Mouse (Mus musculus): ENCODE measurements around the gene Zfp575. TPM values are rescaled to one million over a fixed set of nuclear protein-coding genes. Genes with fewer than 3 reads are reported as not detected.
A peak's percentile ranks its signal among the peaks of the same experiment; 100 is the strongest.
"Not testable (repeated sequence)": the region's sequence is repeated elsewhere in the genome, so short reads cannot be mapped to it uniquely, and the experiment has no call there.

Gene Zfp575
- 6.4 and 6.6 TPM in 2 replicates for polyA plus RNA-seq (2015; fragmentation: Nextera tagmentation; extraction: Ambion mirVana)

GRCm38 (mm10) chr7:24587330-24588105, at the start of gene Zfp575, which contains the start of gene Ethe1:
TSS of gene Zfp575 (minus strand) at chr7:24587641.
TSS of gene Ethe1 (plus strand) at chr7:24587543.
- H3K36me3 ChIP-seq, result no peaks in the 10 kb centered on the region
- H3K4me2 ChIP-seq (replicated peaks), result peak within 1 kb of the TSS; percentile 71
- H3K4me1 ChIP-seq (replicated peaks), result peaks cover 12% of the 10 kb centered on the region; the same call in 1 of the 2 replicates
- ATAC-seq, result peak; percentile 75
- no peaks in the 10 kb centered on the region for H3K9me3 ChIP-seq
- peak within 1 kb of the TSS; percentile 75 for H3K9ac ChIP-seq (replicated peaks)
- no peak within 1 kb of the TSS; the same call in 1 of the 2 replicates for H3K27ac ChIP-seq
- WGBS, result 6% methylated on average over 30 of the region's 30 CpGs
- H3K27me3 ChIP-seq, result peaks cover 29% of the 10 kb centered on the region
- peak within 1 kb of the TSS; percentile 53 for H3K4me3 ChIP-seq (replicated peaks)

GRCm38 (mm10) chr7:24637046-24637445, 49.6 kb upstream of the Zfp575 start:
- Histone ChIP-seq H3K27ac (no peak overlapping the region), H3K9ac (replicated peaks) (no peak overlapping the region), H3K36me3 (no peaks in the 10 kb centered on the region), H3K27me3 (peaks cover 61% of the 10 kb centered on the region), H3K4me3 (replicated peaks) (peak overlapping the region; percentile 18; the same call in 1 of the 2 replicates), H3K4me2 (replicated peaks) (peak overlapping the region; percentile 67), H3K9me3 (no peaks in the 10 kb centered on the region), H3K4me1 (replicated peaks) (peaks cover 26% of the 10 kb centered on the region)
- WGBS, result 1% methylated on average over 18 of the region's 18 CpGs
- ATAC-seq, result peak; percentile 44

GRCm38 (mm10) chr7:24636264-24636663, 48.8 kb upstream of the Zfp575 start, which contains the start of gene Lypd3:
TSS of gene Lypd3 (plus strand) at chr7:24636550.
- Histone ChIP-seq H3K4me2 (replicated peaks) (peak within 1 kb of the TSS; percentile 67), H3K9me3 (no peaks in the 10 kb centered on the region), H3K36me3 (no peaks in the 10 kb centered on the region), H3K4me3 (replicated peaks) (peak within 1 kb of the TSS; percentile 18; the same call in 1 of the 2 replicates), H3K27me3 (peaks cover 61% of the 10 kb centered on the region), H3K9ac (replicated peaks) (no peak within 1 kb of the TSS), H3K27ac (no peak within 1 kb of the TSS), H3K4me1 (replicated peaks) (peaks cover 26% of the 10 kb centered on the region)
- WGBS, result 18% methylated on average over 15 of the region's 15 CpGs
- no peak for ATAC-seq

- H3K36me3 ChIP-seq, result no peaks in the 10 kb centered on the region
- no peak overlapping the region for H3K4me2 ChIP-seq (replicated peaks)
- peaks cover 13% of the 10 kb centered on the region for H3K4me1 ChIP-seq (replicated peaks)
- no peak overlapping the region for H3K4me3 ChIP-seq (replicated peaks)
- 67% methylated on average over 10 of the region's 10 CpGs for WGBS
- H3K27me3 ChIP-seq, result 0 out of 2 replicates have a peak, but pooled peaks cover 13% of the 10 kb centered on the region
- ATAC-seq, result no peak
- no peak overlapping the region for H3K9ac ChIP-seq (replicated peaks)
- no peaks in the 10 kb centered on the region for H3K9me3 ChIP-seq
- H3K27ac ChIP-seq, result no peak overlapping the region
Observed at GRCm38 (mm10) chr7:24630116-24630880, 42.9 kb upstream of the Zfp575 start.

GRCm38 (mm10) chr7:24629672-24630071, 42.2 kb upstream of the Zfp575 start:
- Histone ChIP-seq H3K27me3 (0 out of 2 replicates have a peak, but pooled peaks cover 13% of the 10 kb centered on the region), H3K9ac (replicated peaks) (no peak overlapping the region), H3K36me3 (no peaks in the 10 kb centered on the region), H3K9me3 (no peaks in the 10 kb centered on the region), H3K4me2 (replicated peaks) (no peak overlapping the region), H3K4me3 (replicated peaks) (no peak overlapping the region), H3K27ac (no peak overlapping the region), H3K4me1 (replicated peaks) (peaks cover 13% of the 10 kb centered on the region)
- no peak for ATAC-seq
- 74% methylated on average over 4 of the region's 4 CpGs for WGBS

GRCm38 (mm10) chr7:24628685-24629610, 41.5 kb upstream of the Zfp575 start:
- peak; percentile 84 for ATAC-seq
- H3K4me3 ChIP-seq (replicated peaks), result peak overlapping the region; percentile 32
- H3K27ac ChIP-seq, result no peak overlapping the region
- WGBS, result 9% methylated on average over 32 of the region's 33 CpGs
- H3K4me2 ChIP-seq (replicated peaks), result peak overlapping the region; percentile 59
- peaks cover 13% of the 10 kb centered on the region for H3K4me1 ChIP-seq (replicated peaks)
- H3K9me3 ChIP-seq, result no peaks in the 10 kb centered on the region
- H3K27me3 ChIP-seq, result 0 out of 2 replicates have a peak, but pooled peaks cover 13% of the 10 kb centered on the region
- H3K9ac ChIP-seq (replicated peaks), result peak overlapping the region; percentile 3
- no peaks in the 10 kb centered on the region for H3K36me3 ChIP-seq

- H3K27ac ChIP-seq, result no peak overlapping the region
- H3K4me3 ChIP-seq (replicated peaks), result no peak overlapping the region
- H3K9me3 ChIP-seq, result peaks cover 6% of the 10 kb centered on the region; the same call in 1 of the 2 replicates
- 84% methylated on average over 6 of the region's 6 CpGs for WGBS
- H3K27me3 ChIP-seq, result peaks cover 8% of the 10 kb centered on the region; the same call in 1 of the 2 replicates
- H3K36me3 ChIP-seq, result no peaks in the 10 kb centered on the region
- no peak for ATAC-seq
- no peak overlapping the region for H3K4me2 ChIP-seq (replicated peaks)
- H3K4me1 ChIP-seq (replicated peaks), result 0 out of 2 replicates have a peak, but pooled peaks cover 5% of the 10 kb centered on the region
- no peak overlapping the region for H3K9ac ChIP-seq (replicated peaks)
Observed at GRCm38 (mm10) chr7:24622967-24623366, 35.5 kb upstream of the Zfp575 start.

GRCm38 (mm10) chr7:24621193-24621592, 33.8 kb upstream of the Zfp575 start:
- Histone ChIP-seq H3K27me3 (peaks cover 4% of the 10 kb centered on the region; the same call in 1 of the 2 replicates), H3K4me1 (replicated peaks) (0 out of 2 replicates have a peak, but pooled peaks cover 5% of the 10 kb centered on the region), H3K4me3 (replicated peaks) (no peak overlapping the region), H3K9ac (replicated peaks) (no peak overlapping the region), H3K36me3 (no peaks in the 10 kb centered on the region), H3K4me2 (replicated peaks) (no peak overlapping the region), H3K27ac (no peak overlapping the region), H3K9me3 (peaks cover 6% of the 10 kb centered on the region; the same call in 1 of the 2 replicates)
- WGBS, result 90% methylated on average over 3 of the region's 3 CpGs
- no peak for ATAC-seq

- no peak overlapping the region for H3K4me2 ChIP-seq (replicated peaks)
- peaks cover 6% of the 10 kb centered on the region; the same call in 1 of the 2 replicates for H3K9me3 ChIP-seq
- no peak overlapping the region for H3K9ac ChIP-seq (replicated peaks)
- H3K36me3 ChIP-seq, result no peaks in the 10 kb centered on the region
- 0 out of 2 replicates have a peak, but pooled peaks have one; percentile 43 for ATAC-seq
- no peak overlapping the region for H3K4me3 ChIP-seq (replicated peaks)
- H3K27ac ChIP-seq, result no peak overlapping the region
- H3K27me3 ChIP-seq, result no peaks in the 10 kb centered on the region; the same call in 1 of the 2 replicates
- 47% methylated on average over 13 of the region's 13 CpGs for WGBS
- no peaks in the 10 kb centered on the region for H3K4me1 ChIP-seq (replicated peaks)
Observed at GRCm38 (mm10) chr7:24619671-24620397, 32.4 kb upstream of the Zfp575 start.

- not testable (repeated sequence) for H3K9ac ChIP-seq (replicated peaks); H3K27ac ChIP-seq; ATAC-seq; H3K4me3 ChIP-seq (replicated peaks); H3K27me3 ChIP-seq; H3K4me2 ChIP-seq (replicated peaks); H3K4me1 ChIP-seq (replicated peaks); H3K36me3 ChIP-seq; H3K9me3 ChIP-seq
- 88% methylated on average over 8 of the region's 8 CpGs for WGBS
Observed at GRCm38 (mm10) chr7:24618374-24618773, 30.9 kb upstream of the Zfp575 start.
